In the genomic region with DNA sequence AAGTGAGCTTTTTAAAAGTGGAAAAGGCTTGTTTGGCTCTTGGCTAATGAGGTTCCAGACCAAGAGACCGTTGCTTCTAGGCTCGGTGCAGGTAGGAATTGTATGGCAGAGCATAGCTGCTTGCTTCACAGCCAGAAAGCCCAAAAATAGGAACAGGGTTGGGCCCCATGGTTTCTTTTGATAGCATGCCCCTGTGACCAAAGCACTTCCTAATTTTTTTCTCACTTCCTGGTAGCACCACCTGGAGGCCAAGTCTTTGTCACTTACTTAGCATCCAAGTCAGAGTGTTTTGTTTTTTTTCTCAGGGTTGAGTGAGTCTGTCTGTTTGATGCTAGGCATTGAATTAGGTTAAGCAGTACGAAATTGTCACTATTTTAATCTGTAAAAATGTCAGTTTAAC, we compare ENCODE assay signal across 10 mouse cellular contexts. TPM values are rescaled to one million over a fixed set of nuclear protein-coding genes. Genes with fewer than 3 reads are reported as not detected.
A peak's percentile ranks its signal among the peaks of the same experiment; 100 is the strongest.
DNase-seq lines count a peak whose midpoint lies in the region; ATAC-seq and TF ChIP-seq lines count a peak whose summit lies in the region.
"Had no signal": no experiment of that assay in that cellular context is flagged by ENCODE, and none has a peak within 500 bp of the region (broad histone marks: within the 10 kb centered on the region; RNA-seq: fewer than 3 reads in every experiment).

No protein-coding gene starts in this region.

- H3K27ac ChIP-seq in kidney, adult 2 months (ENCODE audit: insufficient read depth, low read depth, low read length): no peak overlapping the region
- H3K27ac ChIP-seq in liver, postnatal 0 days (ENCODE audit: low read depth): peak overlapping the region; percentile 67; the same call in 1 of the 2 replicates
- H3K27ac ChIP-seq in limb, embryonic 10.5 days: no peak overlapping the region
- no peak overlapping the region for H3K27ac ChIP-seq in forebrain, embryonic 16.5 days (ENCODE audit: low read length)

- TF ChIP-seq POLR2A in kidney, adult 2 months (IDR thresholded peaks at IDR 0.05; ENCODE audit: low read depth, low read length): no peak

- no peaks in the 10 kb centered on the region for H3K4me1 ChIP-seq in kidney, adult 2 months (ENCODE audit: control insufficient read depth, insufficient read depth, low read length)
- H3K4me1 ChIP-seq in liver, postnatal 0 days (ENCODE audit: insufficient read depth): peaks cover 36% of the 10 kb centered on the region
- no peaks in the 10 kb centered on the region for H3K4me1 ChIP-seq in limb, embryonic 10.5 days
- H3K4me1 ChIP-seq in forebrain, embryonic 16.5 days (replicated peaks; ENCODE audit: control insufficient read depth, insufficient read depth, low read length): no peaks in the 10 kb centered on the region

- H3K4me3 ChIP-seq in kidney, adult 2 months (ENCODE audit: insufficient read depth, low read depth, low read length): no peak overlapping the region
- H3K4me3 ChIP-seq in liver, postnatal 0 days (ENCODE audit: low read depth, low read length): no peak overlapping the region
- H3K4me3 ChIP-seq in limb, embryonic 10.5 days: no peak overlapping the region
- no peak overlapping the region for H3K4me3 ChIP-seq in forebrain, embryonic 16.5 days (replicated peaks; ENCODE audit: low read length)

- no peaks in the 10 kb centered on the region for H3K9me3 ChIP-seq in liver, postnatal 0 days (ENCODE audit: low read length)
- no peaks in the 10 kb centered on the region for H3K9me3 ChIP-seq in limb, embryonic 10.5 days (replicated peaks)
- H3K9me3 ChIP-seq in forebrain, embryonic 16.5 days (ENCODE audit: control insufficient read depth, low read length): no peaks in the 10 kb centered on the region

- WGBS in kidney, adult 2 months: 60% methylated on average over 3 of the region's 3 CpGs
- WGBS in liver, postnatal 0 days (ENCODE audit: insufficient replicate concordance): 52% methylated on average over 3 of the region's 3 CpGs
- WGBS in limb, embryonic 10.5 days: 95% methylated on average over 3 of the region's 3 CpGs
- WGBS in forebrain, embryonic 16.5 days: 90% methylated on average over 3 of the region's 3 CpGs

- H3K36me3 ChIP-seq in kidney, adult 2 months (ENCODE audit: control insufficient read depth, insufficient read depth, low read length): no peaks in the 10 kb centered on the region
- H3K36me3 ChIP-seq in liver, postnatal 0 days (replicated peaks; ENCODE audit: insufficient read depth, low read length): peaks cover 66% of the 10 kb centered on the region
- peaks cover 93% of the 10 kb centered on the region for H3K36me3 ChIP-seq in limb, embryonic 10.5 days
- peaks cover 4% of the 10 kb centered on the region for H3K36me3 ChIP-seq in forebrain, embryonic 16.5 days (ENCODE audit: control insufficient read depth, insufficient read depth)

- DNase-seq in kidney, adult 2 months: peak; percentile 35
- no peak for DNase-seq in kidney, adult 18-20 months
- peak; percentile 55 for DNase-seq in CD4-positive, CD25-positive, alpha-beta regulatory T cell, adult 2 months (ENCODE audit: low read depth, low spot score)
- DNase-seq in adipocyte (ENCODE audit: low spot score): peak; percentile 13
- DNase-seq in liver, postnatal 0 days: peak; percentile 45
- DNase-seq in limb, embryonic 10.5 days (ENCODE audit: low spot score): no peak
- DNase-seq: cerebellum, postnatal 25 days had no signal

- H3K4me2 ChIP-seq in liver, postnatal 0 days (ENCODE audit: low read depth, low read length): peak overlapping the region; percentile 29; the same call in 1 of the 2 replicates
- H3K4me2 ChIP-seq in forebrain, embryonic 16.5 days (ENCODE audit: low read length): no peak overlapping the region

- no peak overlapping the region for H3K9ac ChIP-seq in liver, postnatal 0 days (replicated peaks)
- no peak overlapping the region for H3K9ac ChIP-seq in forebrain, embryonic 16.5 days (replicated peaks; ENCODE audit: low read depth, low read length)

- peak; percentile 53; the same call in 1 of the 2 replicates for TF ChIP-seq EP300 in liver, postnatal 0 days (IDR thresholded peaks at IDR 0.05; ENCODE audit: low read depth)

- no peaks in the 10 kb centered on the region for H3K27me3 ChIP-seq in kidney, adult 2 months (replicated peaks; ENCODE audit: control insufficient read depth, insufficient read depth, low read length)
- no peaks in the 10 kb centered on the region for H3K27me3 ChIP-seq in liver, postnatal 0 days (ENCODE audit: insufficient read depth, low read length)
- H3K27me3 ChIP-seq in limb, embryonic 10.5 days (ENCODE audit: low read depth, poor library complexity, severe bottlenecking): no peaks in the 10 kb centered on the region
- no peaks in the 10 kb centered on the region for H3K27me3 ChIP-seq in forebrain, embryonic 16.5 days (replicated peaks; ENCODE audit: control insufficient read depth, insufficient read depth, low read length)

- no peak for TF ChIP-seq CTCF in kidney, adult 2 months (conservative IDR thresholded peaks at IDR 0.05; ENCODE audit: insufficient read depth, insufficient read length, low read depth, low read length)
- TF ChIP-seq CTCF in liver, postnatal 0 days (IDR thresholded peaks at IDR 0.05; ENCODE audit: low read depth): peak; percentile 52

- ATAC-seq in liver, postnatal 0 days: no peak
- no peak for ATAC-seq in forebrain, embryonic 16.5 days

RNA-seq across cellular contexts. Expression of gene Nacad, which starts 19.2 kb away (rescaled TPM):
- 2.2 and 2.7 TPM in 2 replicates for polyA plus RNA-seq in kidney, adult 2 months (2012; rRNA removed)
- 1.5 and 1.6 TPM in 2 replicates for polyA plus RNA-seq in liver, postnatal 0 days (2015; fragmentation: Nextera tagmentation; extraction: Ambion mirVana)
- 0.35 and 0.59 TPM in 2 replicates for polyA plus RNA-seq in limb, embryonic 10.5 days (2016; fragmentation: Nextera tagmentation; extraction: Ambion mirVana)
- 62.5 and 71.1 TPM in 2 replicates for polyA plus RNA-seq in forebrain, embryonic 16.5 days (2015; fragmentation: Nextera tagmentation; extraction: Ambion mirVana)

RNA-seq across cellular contexts. Expression of gene Tbrg4, which starts 39.2 kb away (rescaled TPM):
- 73.9 and 85.3 TPM in 2 replicates for polyA plus RNA-seq in kidney, adult 2 months (2012; rRNA removed)
- 19.6 and 23.5 TPM in 2 replicates for polyA plus RNA-seq in liver, postnatal 0 days (2015; fragmentation: Nextera tagmentation; extraction: Ambion mirVana)
- polyA plus RNA-seq in limb, embryonic 10.5 days (2016; fragmentation: Nextera tagmentation; extraction: Ambion mirVana): 70.3 and 85.2 TPM in 2 replicates
- polyA plus RNA-seq in forebrain, embryonic 16.5 days (2015; fragmentation: Nextera tagmentation; extraction: Ambion mirVana): 28.2 and 32.2 TPM in 2 replicates

RNA-seq across cellular contexts. Expression of gene Ccm2, which starts 40.0 kb away (rescaled TPM):
- 56.1 and 60.8 TPM in 2 replicates for polyA plus RNA-seq in kidney, adult 2 months (2012; rRNA removed)
- polyA plus RNA-seq in liver, postnatal 0 days (2015; fragmentation: Nextera tagmentation; extraction: Ambion mirVana): 33.9 and 34.9 TPM in 2 replicates
- 125 and 132 TPM in 2 replicates for polyA plus RNA-seq in limb, embryonic 10.5 days (2016; fragmentation: Nextera tagmentation; extraction: Ambion mirVana)
- polyA plus RNA-seq in forebrain, embryonic 16.5 days (2015; fragmentation: Nextera tagmentation; extraction: Ambion mirVana): 101 and 107 TPM in 2 replicates

RNA-seq across cellular contexts. Expression of gene Wap, which starts 51.8 kb away (rescaled TPM):
- polyA plus RNA-seq in kidney, adult 2 months (2012; rRNA removed): not detected in 2 replicates
- not detected in 2 replicates for polyA plus RNA-seq in liver, postnatal 0 days (2015; fragmentation: Nextera tagmentation; extraction: Ambion mirVana)
- polyA plus RNA-seq in limb, embryonic 10.5 days (2016; fragmentation: Nextera tagmentation; extraction: Ambion mirVana): not detected in 2 replicates
- not detected in 2 replicates for polyA plus RNA-seq in forebrain, embryonic 16.5 days (2015; fragmentation: Nextera tagmentation; extraction: Ambion mirVana)
- polyA plus RNA-seq: hindbrain, embryonic 11.5 days; testis, adult 2 months had no signal

Comparison
In these comparisons a context has a peak if more than half of its experiments do, and no peak if none do; other contexts are left out.
1. DNase-seq: peak in kidney, adult 2 months (single experiment), CD4-positive, CD25-positive, alpha-beta regulatory T cell, adult 2 months (single experiment), adipocyte (single experiment) and liver, postnatal 0 days (single experiment); none in kidney, adult 18-20 months (single experiment) and limb, embryonic 10.5 days (single experiment).
2. RNA of gene Nacad, which starts 19.2 kb away (polyA plus RNA-seq): 62.5 to 71.1 TPM in forebrain, embryonic 16.5 days; 2.2 to 2.7 TPM in kidney, adult 2 months, 1.5 to 1.6 TPM in liver, postnatal 0 days and 0.35 to 0.59 TPM in limb, embryonic 10.5 days; every median in the first group is over 10 times any median in the second.